Mouse (Mus musculus): ENCODE results near the gene Cyp4f40. TPM values are rescaled to one million over a fixed set of nuclear protein-coding genes. Genes with fewer than 3 reads are reported as not detected.
"Not testable (repeated sequence)": the region's sequence is repeated elsewhere in the genome, so short reads cannot be mapped to it uniquely, and the experiment has no call there.

The Cyp4f40 gene
- polyA plus RNA-seq, 3 experiments from 2014 or later = not detected

DNA sequence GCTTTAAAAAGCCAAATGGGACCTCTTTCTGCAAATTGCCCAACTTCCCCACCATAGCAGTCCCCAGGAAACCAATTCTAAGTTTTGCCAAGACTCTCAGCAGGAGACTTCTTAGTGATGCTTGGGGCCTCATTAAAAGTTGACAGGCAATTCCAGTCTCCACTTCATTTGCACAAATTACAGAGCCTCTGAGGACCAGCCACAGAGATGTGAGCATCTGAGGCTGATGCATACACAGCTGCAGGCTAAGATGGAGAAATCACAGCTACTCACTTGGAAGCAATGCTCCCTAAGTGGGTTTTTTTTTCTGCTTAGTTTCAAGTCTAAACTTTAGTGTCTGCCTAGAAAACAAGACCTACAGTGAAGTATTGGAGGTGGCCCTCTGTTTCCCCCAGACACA, 51.8 kb downstream of the Cyp4f40 start:
- ATAC-seq = not testable (repeated sequence)

DNA sequence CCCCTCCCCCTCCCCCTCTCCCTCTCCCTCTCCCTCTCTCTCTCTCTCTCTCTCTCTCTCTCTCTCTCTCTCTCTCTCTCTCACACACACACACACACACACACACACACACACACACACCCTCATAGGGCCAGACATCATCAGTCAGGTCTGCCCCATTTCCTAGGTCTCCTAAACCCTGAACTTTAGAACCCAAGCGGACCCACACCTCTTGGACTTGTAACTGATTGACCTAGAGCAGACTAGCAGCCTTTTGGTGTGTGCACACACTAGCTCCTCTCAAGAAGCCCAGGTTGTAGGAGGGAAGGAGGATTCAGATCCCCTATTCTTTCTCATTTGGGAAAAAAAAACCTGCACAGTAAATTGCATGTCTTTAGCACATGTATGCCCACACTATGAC, 63.5 kb downstream of the Cyp4f40 start:
- not testable (repeated sequence) for ATAC-seq

DNA sequence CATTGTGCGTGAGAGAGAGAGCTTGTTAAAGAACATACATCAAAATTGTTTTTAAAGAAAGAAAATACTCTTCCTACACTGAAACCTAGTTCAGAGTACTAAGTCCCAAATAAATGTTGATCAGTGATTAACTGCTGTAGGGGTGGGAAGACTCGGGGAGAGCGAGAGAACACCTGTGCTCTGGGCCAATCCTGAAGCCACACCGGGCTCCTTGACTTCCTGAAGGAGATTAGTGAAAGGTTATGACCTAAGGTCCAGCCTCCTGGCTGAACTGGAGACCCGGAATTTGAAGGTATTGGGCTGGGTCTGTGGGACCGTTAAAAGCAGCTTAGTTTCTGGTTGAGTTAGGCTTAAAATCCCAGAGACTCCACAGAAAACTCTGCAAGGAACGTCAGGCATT, 64.1 kb downstream of the Cyp4f40 start:
- ATAC-seq = no peak

DNA sequence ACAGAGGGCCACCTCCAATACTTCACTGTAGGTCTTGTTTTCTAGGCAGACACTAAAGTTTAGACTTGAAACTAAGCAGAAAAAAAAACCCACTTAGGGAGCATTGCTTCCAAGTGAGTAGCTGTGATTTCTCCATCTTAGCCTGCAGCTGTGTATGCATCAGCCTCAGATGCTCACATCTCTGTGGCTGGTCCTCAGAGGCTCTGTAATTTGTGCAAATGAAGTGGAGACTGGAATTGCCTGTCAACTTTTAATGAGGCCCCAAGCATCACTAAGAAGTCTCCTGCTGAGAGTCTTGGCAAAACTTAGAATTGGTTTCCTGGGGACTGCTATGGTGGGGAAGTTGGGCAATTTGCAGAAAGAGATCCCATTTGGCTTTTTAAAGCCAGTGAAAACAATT, 67.7 kb downstream of the Cyp4f40 start:
- ATAC-seq = not testable (repeated sequence)

Other genes with a start within 250 kb of the Cyp4f40 start
- gene Pglyrp2, start 234.7 kb upstream of the Cyp4f40 start, polyA plus RNA-seq (2017; shearing (Covaris generic)) = 10 to 100 TPM; 75.1 to 87.9 (median 83.8) TPM
- gene Cyp4f39, start 206.2 kb upstream of the Cyp4f40 start, polyA plus RNA-seq (2017; shearing (Covaris generic)) = under 1 TPM in 2 of 3 experiments, not detected in 1; 0.31 to 0.58 TPM
- gene Cyp4f17, start 152.8 kb upstream of the Cyp4f40 start, polyA plus RNA-seq (2017; shearing (Covaris generic)) = 10 to 100 TPM; 10.3 to 11.9 (median 10.8) TPM
- 10 to 100 TPM; 10.0 to 18.3 (median 17.0) TPM for gene Cyp4f16, start 122.3 kb upstream of the Cyp4f40 start, polyA plus RNA-seq (2017; shearing (Covaris generic))
- not detected for gene Cyp4f37, start 37.6 kb upstream of the Cyp4f40 start, polyA plus RNA-seq (2017; shearing (Covaris generic))
- not detected for gene Cyp4f15, start 26.7 kb downstream of the Cyp4f40 start, polyA plus RNA-seq (2017; shearing (Covaris generic))
- 10 to 100 TPM; 36.0 to 59.7 (median 40.2) TPM for gene Zfp871, start 129.4 kb downstream of the Cyp4f40 start, polyA plus RNA-seq (2017; shearing (Covaris generic))
- gene Zfp811, start 151.0 kb downstream of the Cyp4f40 start, polyA plus RNA-seq (2017; shearing (Covaris generic)) = under 1 TPM in 2 of 3 experiments, not detected in 1; 0.52 to 0.62 TPM
- 1 to 10 TPM; 5.2 to 8.0 (median 7.6) TPM for gene Zfp799, start 171.4 kb downstream of the Cyp4f40 start, polyA plus RNA-seq (2017; shearing (Covaris generic))
- 10 to 100 TPM in 2 of 3 experiments, 1 to 10 TPM in 1; 9.1 to 12.9 (median 10.7) TPM for gene Zfp870, start 232.7 kb downstream of the Cyp4f40 start, polyA plus RNA-seq (2017; shearing (Covaris generic))